Mouse (Mus musculus) heart, adult 8-10 months (tissue): Measurements from ENCODE around the gene Gskip. TPM values are rescaled to one million over a fixed set of nuclear protein-coding genes. Genes with fewer than 3 reads are reported as not detected.

Source experiments
- DNase-seq: peaks from one replicate; pipeline ENCODE4 v3.0.0; 2022; ENCODE audit warnings: low spot score
- total RNA-seq, 4 experiments: library from RNA; stranded (reverse); gene quantifications; 2 replicates each; pipeline ENCODE4 v1.2.4; 2022

Gskip gene
- total RNA-seq, result 1 to 10 TPM; 6.5 to 9.8 (median 7.4) TPM

- DNase-seq, result peak; percentile 22
Measured at GRCm38 (mm10) chr12:105683933-105684901, at the start of gene Gskip. Gene Gskip, plus strand, starts transcription at chr12:105684829.

GRCm38 (mm10) chr12:105636551-105636950 is 48.1 kb upstream of the Gskip start:
- no peak for DNase-seq

- no peak for DNase-seq
Measured at GRCm38 (mm10) chr12:105637554-105637953, 47.1 kb upstream of the Gskip start.

- no peak for DNase-seq
Measured at GRCm38 (mm10) chr12:105642770-105643321, 41.8 kb upstream of the Gskip start.

- no peak for DNase-seq
Measured at GRCm38 (mm10) chr12:105655850-105656249, 28.8 kb upstream of the Gskip start.

- no peak for DNase-seq
Measured at GRCm38 (mm10) chr12:105676274-105676673, 8.4 kb upstream of the Gskip start.

GRCm38 (mm10) chr12:105678211-105678610 is 6.4 kb upstream of the Gskip start:
- no peak for DNase-seq

GRCm38 (mm10) chr12:105678762-105679161 is 5.9 kb upstream of the Gskip start:
- DNase-seq, result no peak

GRCm38 (mm10) chr12:105685001-105685691 is 517 bp downstream of the Gskip start, which contains the start of gene Atg2b:
Gene Atg2b, minus strand, starts transcription at chr12:105685211.
- DNase-seq, result peak; percentile 95

GRCm38 (mm10) chr12:105686791-105687190 is 2.2 kb downstream of the Gskip start:
- no peak for DNase-seq

- no peak for DNase-seq
Measured at GRCm38 (mm10) chr12:105687416-105687815, 2.8 kb downstream of the Gskip start.

GRCm38 (mm10) chr12:105688546-105688945 is 3.9 kb downstream of the Gskip start:
- no peak for DNase-seq

- DNase-seq, result no peak
Measured at GRCm38 (mm10) chr12:105689435-105689834, 4.8 kb downstream of the Gskip start.

- DNase-seq, result no peak
Measured at GRCm38 (mm10) chr12:105694021-105694420, 9.4 kb downstream of the Gskip start.

- DNase-seq, result no peak
Measured at GRCm38 (mm10) chr12:105695848-105696247, 11.2 kb downstream of the Gskip start.

GRCm38 (mm10) chr12:105697104-105697780 is 12.6 kb downstream of the Gskip start:
- DNase-seq, result no peak

- no peak for DNase-seq
Measured at GRCm38 (mm10) chr12:105700433-105700832, 15.8 kb downstream of the Gskip start.

GRCm38 (mm10) chr12:105705799-105706487 is 21.3 kb downstream of the Gskip start, which contains the start of gene Ak7:
Gene Ak7, plus strand, starts transcription at chr12:105705976.
- no peak for DNase-seq

GRCm38 (mm10) chr12:105718616-105719015 is 34.0 kb downstream of the Gskip start:
- no peak for DNase-seq

- no peak for DNase-seq
Measured at GRCm38 (mm10) chr12:105720196-105720595, 35.6 kb downstream of the Gskip start.
